Mouse (Mus musculus): ENCODE data around the gene 4930579F01Rik.

- TF ChIP-seq CTCF (IDR thresholded peaks at IDR 0.05; ENCODE audit: low read depth) = no peak
- no peak for TF ChIP-seq EP300 (IDR thresholded peaks at IDR 0.05; ENCODE audit: low read depth)
Measured at GRCm38 (mm10) chr3:138226476-138226875, 32.9 kb upstream of the 4930579F01Rik start.
